Mouse (Mus musculus): Measurements from ENCODE around the gene Lamc1. TPM values are rescaled to one million over a fixed set of nuclear protein-coding genes. Genes with fewer than 3 reads are reported as not detected.
"Not testable (repeated sequence)": the region's sequence is repeated elsewhere in the genome, so short reads cannot be mapped to it uniquely, and the experiment has no call there.

The Lamc1 gene
- polyA plus RNA-seq, 1 experiment from 2014 or later = 122 TPM

- WGBS = 83% methylated on average over 5 of the region's 5 CpGs
- Histone ChIP-seq H3K27me3 (no peaks in the 10 kb centered on the region), H3K4me3 (no peak overlapping the region), H3K4me2 (no peak overlapping the region), H3K9ac (no peak overlapping the region), H3K9me3 (no peaks in the 10 kb centered on the region), H3K27ac (no peak overlapping the region), H3K4me1 (peaks cover 57% of the 10 kb centered on the region), H3K36me3 (peaks cover 9% of the 10 kb centered on the region; the same call in 1 of the 2 replicates)
- ATAC-seq (ENCODE audit: borderline replicate concordance, extremely low read depth, low FRiP score, low TSS enrichment) = no peak
Observed at GRCm38 (mm10) chr1:153312992-153313391, 19.6 kb downstream of the Lamc1 start.

DNA sequence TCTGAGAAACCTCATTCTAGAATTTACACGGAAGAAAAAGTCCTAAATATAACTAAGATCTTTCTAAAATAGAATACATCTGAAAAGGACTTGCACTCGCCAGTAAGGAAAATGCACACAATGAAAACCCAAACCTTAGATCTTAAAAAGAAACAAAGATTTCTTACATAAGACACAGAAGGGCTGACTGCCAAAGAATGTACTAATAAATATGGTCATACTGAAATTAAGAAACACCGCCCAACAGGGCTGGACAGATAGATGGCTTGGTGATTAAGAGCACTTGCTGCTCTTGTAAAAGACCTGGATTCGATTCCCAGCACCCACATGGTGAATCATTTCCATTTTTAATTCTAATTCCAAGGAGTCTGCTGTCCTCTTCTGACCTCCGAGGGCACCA, 22.4 kb downstream of the Lamc1 start:
- Histone ChIP-seq H3K9me3 (no peaks in the 10 kb centered on the region), H3K27ac (no peak overlapping the region), H3K27me3 (no peaks in the 10 kb centered on the region), H3K9ac (no peak overlapping the region), H3K36me3 (peaks cover 9% of the 10 kb centered on the region; the same call in 1 of the 2 replicates), H3K4me2 (no peak overlapping the region), H3K4me1 (peaks cover 42% of the 10 kb centered on the region), H3K4me3 (no peak overlapping the region)
- WGBS = 63% methylated on average over 5 of the region's 5 CpGs
- ATAC-seq (ENCODE audit: borderline replicate concordance, extremely low read depth, low FRiP score, low TSS enrichment) = no peak

DNA sequence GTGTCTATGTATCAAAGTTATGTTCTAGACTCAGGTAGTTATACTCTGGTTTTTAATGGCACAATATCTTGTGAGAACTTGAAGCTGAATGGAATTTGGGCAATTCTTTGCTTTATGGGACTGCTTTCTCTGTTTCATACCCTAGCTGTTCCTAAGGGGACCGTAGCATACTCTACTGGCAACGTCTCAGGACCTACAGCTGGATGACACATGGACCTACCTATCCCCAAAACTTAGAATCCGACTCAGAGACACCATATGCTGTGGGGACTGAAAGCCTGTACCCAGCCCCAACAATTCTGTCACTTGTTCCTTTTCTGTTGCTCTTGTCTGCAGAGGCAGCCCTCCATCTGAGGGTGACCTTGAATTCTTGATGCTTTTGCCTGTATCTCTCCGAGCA, 23.3 kb downstream of the Lamc1 start:
- H3K9ac ChIP-seq = no peak overlapping the region
- no peak overlapping the region for H3K4me2 ChIP-seq
- 54% methylated on average over 4 of the region's 4 CpGs for WGBS
- peak overlapping the region; percentile 88; the same call in 1 of the 2 replicates for H3K27ac ChIP-seq
- peaks cover 9% of the 10 kb centered on the region; the same call in 1 of the 2 replicates for H3K36me3 ChIP-seq
- ATAC-seq (ENCODE audit: borderline replicate concordance, extremely low read depth, low FRiP score, low TSS enrichment) = no peak
- H3K4me3 ChIP-seq = no peak overlapping the region
- H3K27me3 ChIP-seq = no peaks in the 10 kb centered on the region
- H3K9me3 ChIP-seq = no peaks in the 10 kb centered on the region
- peaks cover 40% of the 10 kb centered on the region for H3K4me1 ChIP-seq

GRCm38 (mm10) chr1:153308915-153309296, 23.7 kb downstream of the Lamc1 start:
- no peak for ATAC-seq (ENCODE audit: borderline replicate concordance, extremely low read depth, low FRiP score, low TSS enrichment)
- WGBS = 49% methylated on average over 10 of the region's 10 CpGs
- Histone ChIP-seq H3K27me3 (no peaks in the 10 kb centered on the region), H3K9me3 (no peaks in the 10 kb centered on the region), H3K36me3 (peaks cover 6% of the 10 kb centered on the region; the same call in 1 of the 2 replicates), H3K4me3 (no peak overlapping the region), H3K4me1 (peaks cover 40% of the 10 kb centered on the region), H3K4me2 (peak overlapping the region; percentile 28; the same call in 1 of the 2 replicates), H3K27ac (peak overlapping the region; percentile 88), H3K9ac (no peak overlapping the region)

DNA sequence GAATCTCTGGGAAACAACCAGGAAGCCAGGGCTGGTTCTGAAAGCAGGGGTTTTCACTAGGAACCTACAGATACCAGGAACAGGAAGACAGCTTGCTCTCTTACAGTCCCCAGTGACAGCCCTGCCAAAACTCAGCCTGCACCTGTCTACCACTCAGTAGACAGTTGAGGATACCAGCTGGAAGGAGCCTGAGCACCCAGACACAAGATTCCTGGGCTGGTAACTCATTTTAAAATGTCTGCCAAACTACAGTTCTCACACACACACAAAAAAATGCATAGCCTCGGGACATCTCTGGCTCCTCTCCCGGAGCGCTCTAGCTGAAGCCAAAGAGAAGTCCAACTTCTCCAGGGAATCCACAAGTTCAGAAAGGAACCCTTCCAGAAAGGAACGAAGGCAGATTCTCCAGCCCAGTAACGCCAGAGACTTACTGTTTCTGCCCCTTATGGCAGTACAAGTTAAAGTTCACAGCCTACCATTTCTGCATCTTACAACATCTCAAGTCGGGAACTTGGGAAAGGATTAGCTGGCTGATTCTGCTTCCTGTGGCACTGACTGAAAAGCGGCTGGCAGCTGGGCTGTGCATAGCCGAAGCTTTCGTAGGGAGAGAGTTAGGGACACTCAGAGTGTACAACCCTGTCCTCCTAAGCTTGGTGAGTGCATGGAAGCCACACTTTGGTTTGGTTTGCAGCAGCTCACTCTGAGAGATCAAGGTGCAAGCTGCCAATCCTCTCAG, 24.2 kb downstream of the Lamc1 start:
- 32% methylated on average over 9 of the region's 9 CpGs for WGBS
- Histone ChIP-seq H3K4me1 (peaks cover 40% of the 10 kb centered on the region), H3K4me2 (peak overlapping the region; percentile 28), H3K9ac (no peak overlapping the region), H3K4me3 (no peak overlapping the region), H3K27ac (peak overlapping the region; percentile 88), H3K36me3 (peaks cover 3% of the 10 kb centered on the region; the same call in 1 of the 2 replicates), H3K9me3 (no peaks in the 10 kb centered on the region), H3K27me3 (no peaks in the 10 kb centered on the region)
- ATAC-seq (ENCODE audit: borderline replicate concordance, extremely low read depth, low FRiP score, low TSS enrichment) = peak; percentile 74; the same call in 1 of the 2 replicates

GRCm38 (mm10) chr1:153307509-153308178, 24.9 kb downstream of the Lamc1 start:
- H3K27me3 ChIP-seq = no peaks in the 10 kb centered on the region
- no peaks in the 10 kb centered on the region for H3K9me3 ChIP-seq
- peaks cover 43% of the 10 kb centered on the region for H3K4me1 ChIP-seq
- H3K27ac ChIP-seq = peak overlapping the region; percentile 88
- no peaks in the 10 kb centered on the region for H3K36me3 ChIP-seq
- WGBS = 44% methylated on average over 12 of the region's 12 CpGs
- H3K4me2 ChIP-seq = peak overlapping the region; percentile 13; the same call in 1 of the 2 replicates
- H3K9ac ChIP-seq = no peak overlapping the region
- no peak overlapping the region for H3K4me3 ChIP-seq
- ATAC-seq (ENCODE audit: borderline replicate concordance, extremely low read depth, low FRiP score, low TSS enrichment) = no peak; the same call in 1 of the 2 replicates

DNA sequence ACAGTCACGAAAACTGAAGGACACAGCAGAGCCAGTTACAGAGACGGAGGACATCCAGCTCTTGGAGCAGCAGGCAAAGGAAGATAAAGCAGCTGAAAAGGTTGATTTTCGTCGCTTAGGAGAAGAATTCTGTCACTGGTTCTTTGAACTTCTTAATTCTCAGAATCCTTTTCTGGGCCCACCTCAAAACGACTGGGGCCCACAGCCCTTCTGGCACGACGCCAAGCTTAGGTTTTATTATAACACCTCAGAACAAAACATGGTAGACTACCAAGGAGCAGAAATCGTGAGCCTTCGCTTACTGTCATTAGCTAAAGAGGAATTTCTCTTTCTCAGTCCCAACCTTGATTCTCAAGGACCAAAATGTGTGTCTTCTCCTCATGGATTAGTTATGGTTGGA, 26.9 kb downstream of the Lamc1 start:
- not testable (repeated sequence) for H3K36me3 ChIP-seq; H3K4me2 ChIP-seq; H3K9ac ChIP-seq; H3K27me3 ChIP-seq; H3K4me3 ChIP-seq; H3K9me3 ChIP-seq; ATAC-seq (ENCODE audit: borderline replicate concordance, extremely low read depth, low FRiP score, low TSS enrichment); H3K27ac ChIP-seq
- 67% methylated on average over 9 of the region's 9 CpGs for WGBS
- peaks cover 40% of the 10 kb centered on the region for H3K4me1 ChIP-seq

- not testable (repeated sequence) for H3K4me3 ChIP-seq; H3K9ac ChIP-seq; ATAC-seq (ENCODE audit: borderline replicate concordance, extremely low read depth, low FRiP score, low TSS enrichment); H3K27ac ChIP-seq; H3K36me3 ChIP-seq; H3K4me2 ChIP-seq; H3K27me3 ChIP-seq; H3K9me3 ChIP-seq
- H3K4me1 ChIP-seq = peaks cover 36% of the 10 kb centered on the region
- WGBS = 88% methylated on average over 22 of the region's 22 CpGs
Observed at GRCm38 (mm10) chr1:153305249-153305648, 27.3 kb downstream of the Lamc1 start.

DNA sequence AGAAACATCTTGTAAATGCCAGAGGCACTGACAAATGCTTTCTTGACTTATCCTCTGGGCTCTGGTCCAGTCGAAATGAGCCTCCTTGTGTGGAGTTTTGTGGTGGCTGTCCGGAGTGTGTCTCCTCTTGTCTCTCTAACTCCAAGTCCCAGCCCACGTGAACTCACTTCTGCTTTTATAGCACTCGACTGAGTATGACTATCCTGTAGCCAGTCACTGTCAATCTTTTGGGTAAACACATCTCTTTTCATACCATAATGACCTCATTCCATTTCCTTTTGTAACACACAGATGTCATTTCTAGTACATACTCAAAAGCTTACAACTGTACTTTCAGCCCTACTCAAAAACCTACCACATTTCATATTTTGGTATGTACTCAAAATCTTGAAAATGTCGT, 33.1 kb downstream of the Lamc1 start:
- H3K27me3 ChIP-seq; H3K4me3 ChIP-seq; H3K4me2 ChIP-seq; H3K36me3 ChIP-seq; H3K9ac ChIP-seq; H3K9me3 ChIP-seq; ATAC-seq (ENCODE audit: borderline replicate concordance, extremely low read depth, low FRiP score, low TSS enrichment); H3K27ac ChIP-seq: not testable (repeated sequence)
- 38% methylated on average over 5 of the region's 5 CpGs for WGBS
- H3K4me1 ChIP-seq = peaks cover 22% of the 10 kb centered on the region

GRCm38 (mm10) chr1:153297774-153298363, 34.7 kb downstream of the Lamc1 start:
- not testable (repeated sequence) for H3K4me2 ChIP-seq; ATAC-seq (ENCODE audit: borderline replicate concordance, extremely low read depth, low FRiP score, low TSS enrichment); H3K27me3 ChIP-seq; H3K36me3 ChIP-seq; H3K9me3 ChIP-seq; H3K9ac ChIP-seq; H3K27ac ChIP-seq; H3K4me3 ChIP-seq
- peaks cover 23% of the 10 kb centered on the region for H3K4me1 ChIP-seq
- WGBS = 83% methylated on average over 4 of the region's 4 CpGs

- no peak overlapping the region for H3K9ac ChIP-seq
- WGBS = 49% methylated on average over 6 of the region's 6 CpGs
- no peak overlapping the region for H3K27ac ChIP-seq
- no peak overlapping the region for H3K4me3 ChIP-seq
- H3K9me3 ChIP-seq = no peaks in the 10 kb centered on the region
- peaks cover 4% of the 10 kb centered on the region; the same call in 1 of the 2 replicates for H3K36me3 ChIP-seq
- H3K4me2 ChIP-seq = no peak overlapping the region
- ATAC-seq (ENCODE audit: borderline replicate concordance, extremely low read depth, low FRiP score, low TSS enrichment) = no peak
- H3K4me1 ChIP-seq = peaks cover 31% of the 10 kb centered on the region
- no peaks in the 10 kb centered on the region for H3K27me3 ChIP-seq
Observed at GRCm38 (mm10) chr1:153296035-153296434, 36.6 kb downstream of the Lamc1 start.

DNA sequence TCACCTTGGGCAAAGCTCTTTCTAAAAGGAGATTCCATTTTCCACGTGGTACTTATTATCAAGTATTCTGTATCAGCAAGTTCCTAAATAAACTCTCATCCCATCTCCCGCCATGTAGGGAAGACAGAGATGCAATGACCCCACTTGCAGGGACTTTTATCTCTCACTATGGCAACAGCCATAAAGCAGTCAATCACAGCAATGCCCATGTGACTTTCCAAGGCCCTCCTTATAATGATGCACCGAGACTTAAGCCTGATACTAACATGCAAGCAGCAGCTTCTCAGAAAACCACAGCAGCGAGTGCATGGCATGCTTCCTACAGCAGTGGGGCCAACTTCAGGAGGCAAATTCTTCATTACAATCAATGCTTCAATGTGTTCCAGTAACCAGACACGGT, 39.7 kb downstream of the Lamc1 start:
- Histone ChIP-seq H3K36me3 (no peaks in the 10 kb centered on the region), H3K9me3 (no peaks in the 10 kb centered on the region)
- no peak for ATAC-seq (ENCODE audit: borderline replicate concordance, extremely low read depth, low FRiP score, low TSS enrichment)

More for the DNA sequence above, 39.7 kb downstream of the Lamc1 start:
- no peak overlapping the region for H3K27ac ChIP-seq
- WGBS = 39% methylated on average over 5 of the region's 5 CpGs
- no peak overlapping the region for H3K4me3 ChIP-seq
- H3K4me1 ChIP-seq = peaks cover 40% of the 10 kb centered on the region
- no peak overlapping the region for H3K4me2 ChIP-seq
- H3K9ac ChIP-seq = no peak overlapping the region
- no peaks in the 10 kb centered on the region for H3K27me3 ChIP-seq
